Mouse (Mus musculus): ENCODE measurements around the gene Arid1b.

Arid1b gene

GRCm38 (mm10) chr17:5372951-5373350 lies 378.8 kb downstream of the Arid1b start:
- DNase-seq (ENCODE audit: low read depth, low spot score), result no peak

- no peak for DNase-seq (ENCODE audit: low read depth, low spot score)
Measured at GRCm38 (mm10) chr17:5377151-5377929, 383.2 kb downstream of the Arid1b start.

DNA sequence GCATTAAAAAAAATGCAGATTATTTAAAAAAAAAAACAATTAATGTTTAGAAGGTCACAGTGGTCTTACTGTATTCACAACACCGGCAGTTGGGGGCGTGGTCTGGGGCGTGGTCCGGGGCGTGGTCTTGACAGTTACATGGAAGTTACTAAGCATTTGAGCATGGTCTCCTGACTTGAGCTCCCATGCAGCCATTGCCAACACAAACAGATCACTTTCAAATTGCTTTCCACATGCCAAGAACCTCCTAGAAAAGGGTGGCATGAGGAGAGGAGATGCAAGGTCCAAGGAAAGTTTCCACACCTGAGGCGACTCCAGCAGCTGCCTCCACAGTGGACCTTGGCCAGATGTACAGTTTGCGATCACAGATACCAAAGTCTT lies 383.8 kb downstream of the Arid1b start:
- DNase-seq (ENCODE audit: low read depth, low spot score), result peak; percentile 65

GRCm38 (mm10) chr17:5385694-5386093 lies 391.6 kb downstream of the Arid1b start:
- DNase-seq (ENCODE audit: low read depth, low spot score), result no peak

- DNase-seq (ENCODE audit: low read depth, low spot score), result no peak
Measured at GRCm38 (mm10) chr17:5386885-5387545, 392.9 kb downstream of the Arid1b start.

- DNase-seq (ENCODE audit: low read depth, low spot score), result peak; percentile 74
Measured at GRCm38 (mm10) chr17:5388351-5388750, 394.2 kb downstream of the Arid1b start.

- no peak for DNase-seq (ENCODE audit: low read depth, low spot score)
Measured at GRCm38 (mm10) chr17:5390682-5391081, 396.6 kb downstream of the Arid1b start.

DNA sequence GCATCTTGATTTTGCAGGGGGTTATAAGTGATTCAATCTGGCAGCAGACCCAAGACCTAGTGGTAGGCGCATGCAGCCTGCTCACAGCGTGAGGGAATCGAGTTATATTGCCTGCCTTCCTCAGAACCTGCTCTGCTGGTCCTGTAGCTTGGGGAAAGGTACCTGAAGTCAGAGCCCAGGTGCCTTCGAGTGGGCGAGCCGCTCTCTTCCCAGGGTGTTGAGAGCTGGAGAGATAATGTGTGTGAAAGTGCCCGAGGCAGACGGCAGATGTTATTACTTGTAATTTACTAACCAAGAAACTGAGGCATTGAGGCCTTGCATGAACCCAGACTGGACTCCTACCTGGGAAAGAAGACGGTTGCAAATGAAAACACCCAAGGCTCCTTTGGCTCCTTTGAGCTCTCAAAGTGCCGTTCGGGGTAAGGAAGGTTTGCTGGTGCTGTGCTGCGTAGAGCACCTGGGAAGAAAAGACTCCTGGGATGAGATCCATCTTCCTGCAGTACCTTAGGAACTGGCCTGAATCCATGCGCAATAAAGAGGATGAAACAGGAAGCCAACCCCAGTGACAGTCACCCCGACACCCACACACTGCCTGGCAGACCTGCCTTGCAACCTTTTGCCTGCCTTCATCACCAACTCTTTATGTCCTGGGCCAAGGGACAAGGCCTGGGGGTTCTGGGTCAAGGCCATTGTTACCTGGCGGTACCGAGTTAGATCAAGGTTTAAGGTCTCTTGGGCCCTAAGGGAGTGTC lies 401.5 kb downstream of the Arid1b start:
- no peak for DNase-seq (ENCODE audit: low read depth, low spot score)

DNA sequence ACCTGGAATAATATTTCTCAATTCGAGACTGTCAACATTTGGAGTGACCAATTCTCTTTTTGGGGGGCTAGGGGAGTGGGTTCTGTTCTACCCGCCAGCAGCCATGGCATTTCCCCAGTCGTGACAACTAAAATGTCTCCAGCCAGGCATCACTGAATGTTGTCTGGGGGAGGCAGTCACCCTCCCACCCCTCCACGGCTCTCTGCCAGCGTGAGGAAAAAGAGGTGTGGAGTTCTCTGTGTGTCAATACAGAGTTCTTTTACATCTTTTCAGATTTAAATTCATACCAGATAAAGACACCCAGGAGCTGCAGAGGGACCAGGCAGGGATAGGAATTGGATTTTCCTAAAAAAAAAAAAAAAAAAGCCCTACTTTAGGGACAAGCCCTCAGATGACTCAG lies 402.1 kb downstream of the Arid1b start:
- no peak for DNase-seq (ENCODE audit: low read depth, low spot score)
